Mouse (Mus musculus) G1E (cell line): Measurements from ENCODE around the gene C1qtnf5. TPM values are rescaled to one million over a fixed set of nuclear protein-coding genes. Genes with fewer than 3 reads are reported as not detected.

Source experiments
- ATAC-seq: 2 replicates; pipeline ENCODE4 v1.8.0; 2016; ENCODE audit warnings: mild to moderate bottlenecking; ENCODE audit not compliant: insufficient number of reproducible peaks, poor library complexity, low FRiP score, severe bottlenecking; ENCODE audit errors: extremely low read depth
- DNase-seq: peaks from one replicate; pipeline ENCODE4 v3.0.0; 2012; ENCODE audit warnings: low spot score
- H3K27me3 ChIP-seq: 2 replicates; pipeline ENCODE4 v1.6.1; 2012; ENCODE audit warnings: mild to moderate bottlenecking, low read length, inconsistent platforms; ENCODE audit not compliant: insufficient read depth
- H3K36me3 ChIP-seq: replicated peaks from 2 replicates; pipeline ENCODE3; 2012; ENCODE audit warnings: mild to moderate bottlenecking, inconsistent platforms
- H3K4me1 ChIP-seq: 2 replicates; pipeline ENCODE4 v1.6.1; 2012; ENCODE audit warnings: low read depth, low read length, inconsistent platforms, mixed read lengths; ENCODE audit not compliant: insufficient read depth
- H3K4me3 ChIP-seq: 2 replicates; pipeline ENCODE4 v1.5.1; 2012; ENCODE audit warnings: low read depth, mild to moderate bottlenecking, inconsistent platforms, low read length, moderate library complexity, mixed read lengths
- H3K9me3 ChIP-seq: replicated peaks from 2 replicates; pipeline ENCODE4 v1.6.1; 2012; ENCODE audit warnings: inconsistent platforms
- CTCF ChIP-seq: IDR thresholded peaks from 2 replicates; pipeline ENCODE4 v1.5.1; 2012; ENCODE audit warnings: low read depth, low read length, inconsistent platforms, mixed read lengths
- GATA1 ChIP-seq: IDR thresholded peaks from 2 replicates; pipeline ENCODE4 v1.6.1; 2012; ENCODE audit warnings: borderline replicate concordance, low read length, inconsistent platforms, mixed read lengths
- GATA2 ChIP-seq: IDR thresholded peaks from 2 replicates; pipeline ENCODE4 v1.6.1; 2012; ENCODE audit warnings: low read depth, low read length, inconsistent platforms, borderline replicate concordance
- POLR2AphosphoS5 ChIP-seq: IDR thresholded peaks from 2 replicates; pipeline ENCODE4 v1.6.1; 2012; ENCODE audit warnings: low read depth, low read length, inconsistent platforms; ENCODE audit not compliant: insufficient replicate concordance
- TAL1 ChIP-seq: conservative IDR thresholded peaks from 2 replicates; pipeline ENCODE4 v1.6.1; 2012; ENCODE audit warnings: low read depth, low read length, inconsistent platforms, mixed read lengths
- polyA plus RNA-seq: library from polyadenylated mRNA; stranded (reverse); fragments of >175 nt; gene quantifications from 2 replicates; pipeline ENCODE4 v1.2.3, GENCODE M21; 2012
- total RNA-seq, 2 experiments: library from RNA; stranded (forward) in 1 of 2; stranded (reverse) in 1 of 2; fragments of 200-1000 nt in 1 of 2; fragments of >200 nt in 1 of 2; fragmentation: Nextera tagmentation in 1 of 2; gene quantifications; 2 replicates each; pipeline ENCODE4 v1.2.3; 2014 to 2017

Gene C1qtnf5
- total and polyA plus RNA-seq, 3 experiments, result 0.21 TPM; not detected in 2

- H3K4me1 ChIP-seq, result peaks cover 29% of the 10 kb centered on the region
- no peaks in the 10 kb centered on the region for H3K9me3 ChIP-seq
- peaks cover 24% of the 10 kb centered on the region for H3K27me3 ChIP-seq
- peaks cover 8% of the 10 kb centered on the region for H3K36me3 ChIP-seq
- ATAC-seq (no peak), DNase-seq (no peak)
- TF ChIP-seq GATA2, result no peak
- peak; percentile 17 for TF ChIP-seq CTCF
- no peak for TF ChIP-seq TAL1
- no peak overlapping the region for H3K4me3 ChIP-seq
These were observed 32.4 kb upstream of the C1qtnf5 start for GRCm38 (mm10) chr9:44074395-44075275.

GRCm38 (mm10) chr9:44075276-44075995 is 31.6 kb upstream of the C1qtnf5 start:
- TF ChIP-seq CTCF (no peak), GATA1 (no peak), TAL1 (no peak), POLR2AphosphoS5 (no peak), GATA2 (no peak)
- no peak overlapping the region for H3K4me3 ChIP-seq
- H3K36me3 ChIP-seq, result peaks cover 8% of the 10 kb centered on the region
- DNase-seq (no peak), ATAC-seq (no peak)
- peaks cover 30% of the 10 kb centered on the region for H3K4me1 ChIP-seq
- H3K9me3 ChIP-seq, result no peaks in the 10 kb centered on the region
- peaks cover 20% of the 10 kb centered on the region for H3K27me3 ChIP-seq

DNA sequence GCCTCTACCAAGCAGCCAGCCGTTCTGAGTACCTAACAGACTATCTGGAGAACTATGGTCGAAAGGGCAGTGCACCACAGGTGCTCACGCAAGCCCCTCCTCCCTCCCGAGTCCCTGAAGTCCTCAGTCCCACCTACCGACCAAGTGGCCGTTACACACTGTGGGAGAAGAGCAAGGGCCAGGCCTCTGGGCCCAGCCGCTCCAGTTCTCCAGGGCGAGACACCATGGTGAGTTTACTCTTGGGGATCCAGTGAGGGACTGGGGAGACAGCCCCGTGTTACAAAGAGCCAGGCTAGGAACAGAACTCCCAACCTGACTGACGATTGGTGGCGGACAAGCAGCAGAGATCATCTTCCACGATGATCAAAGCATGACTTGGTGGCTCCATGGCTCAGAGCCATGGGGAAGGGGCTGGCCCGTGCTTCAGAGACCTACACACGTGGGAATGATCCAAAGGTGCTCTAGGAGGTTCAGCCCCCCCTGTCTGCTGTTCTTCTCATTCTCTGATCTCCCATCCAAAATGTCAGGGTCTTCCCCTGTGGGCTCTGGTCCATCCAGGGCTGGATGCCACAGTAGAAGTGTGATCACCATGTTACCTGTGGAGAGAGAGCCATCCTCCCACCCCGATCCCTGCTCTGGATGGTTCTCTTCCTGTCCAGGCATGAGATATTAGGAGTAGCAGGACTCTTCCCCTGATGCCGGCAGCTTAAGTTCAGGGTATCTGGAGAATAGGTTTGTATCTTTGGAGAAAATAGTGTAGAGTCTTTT is 30.9 kb upstream of the C1qtnf5 start:
- Histone ChIP-seq H3K36me3 (peaks cover 8% of the 10 kb centered on the region), H3K9me3 (no peaks in the 10 kb centered on the region), H3K4me3 (no peak overlapping the region), H3K27me3 (peaks cover 18% of the 10 kb centered on the region), H3K4me1 (peaks cover 28% of the 10 kb centered on the region)
- no peak for ATAC-seq
- TF ChIP-seq TAL1, result no peak
- TF ChIP-seq GATA1, result no peak
- no peak for TF ChIP-seq GATA2
- TF ChIP-seq POLR2AphosphoS5, result no peak
- no peak for TF ChIP-seq CTCF
- no peak for DNase-seq

DNA sequence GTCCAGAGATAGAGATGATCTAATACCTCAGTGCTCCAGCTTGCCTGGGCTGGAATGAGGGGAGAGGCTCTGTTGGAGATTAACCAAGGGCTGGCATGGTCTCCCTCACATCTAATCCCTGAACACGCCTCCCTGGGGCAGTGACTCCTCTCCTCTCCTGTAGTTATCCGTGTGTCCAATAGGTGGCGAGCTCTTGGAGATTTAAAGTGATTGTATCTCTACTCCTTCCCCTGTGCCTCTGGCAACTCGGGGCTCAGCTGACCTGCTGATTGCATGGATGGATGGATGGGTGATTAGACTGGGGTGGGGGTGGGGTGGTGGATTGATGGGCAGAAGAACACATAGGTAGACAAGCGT is 30.3 kb upstream of the C1qtnf5 start:
- Histone ChIP-seq H3K9me3 (no peaks in the 10 kb centered on the region), H3K27me3 (peaks cover 16% of the 10 kb centered on the region), H3K4me3 (no peak overlapping the region), H3K4me1 (peaks cover 26% of the 10 kb centered on the region), H3K36me3 (peaks cover 8% of the 10 kb centered on the region)
- peak; percentile 50; the same call in 1 of the 2 replicates for TF ChIP-seq CTCF
- TF ChIP-seq GATA2, result no peak
- TF ChIP-seq GATA1, result no peak
- peak; percentile 55; the same call in 1 of the 2 replicates for ATAC-seq
- DNase-seq, result peak; percentile 74

DNA sequence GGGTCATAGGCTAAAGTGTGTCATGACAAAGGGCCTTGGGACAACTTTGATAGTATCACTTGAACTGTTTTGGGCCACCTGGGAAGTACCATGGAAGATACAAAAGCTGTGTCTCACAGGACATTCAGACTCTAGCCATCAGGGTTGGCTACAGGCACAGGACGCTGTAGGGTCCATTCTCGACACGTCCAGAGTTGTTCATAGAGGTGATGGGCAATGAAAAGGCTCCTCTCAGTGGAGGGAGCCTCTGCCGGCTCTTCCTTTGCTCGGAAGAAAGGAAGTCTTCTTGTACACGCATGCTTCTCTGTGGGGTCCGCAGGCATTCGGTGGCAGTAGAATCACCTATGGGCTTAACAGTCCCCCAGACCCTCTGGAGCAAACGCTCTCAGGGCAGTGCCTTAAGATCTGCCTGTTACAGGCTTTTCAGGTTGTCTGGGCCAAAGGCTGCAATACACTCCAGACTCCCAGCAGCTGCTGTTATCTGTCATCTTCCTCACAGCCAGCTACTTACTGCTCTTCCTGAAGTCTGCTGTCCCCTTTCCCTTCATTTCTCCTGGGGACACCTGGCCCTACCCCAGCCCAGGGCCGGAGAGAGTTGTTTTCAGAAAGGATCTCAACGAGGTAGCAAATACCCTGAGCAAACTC is 29.7 kb upstream of the C1qtnf5 start:
- ATAC-seq (no peak), DNase-seq (no peak)
- peaks cover 22% of the 10 kb centered on the region for H3K4me1 ChIP-seq
- TF ChIP-seq GATA2, result no peak
- no peak for TF ChIP-seq CTCF
- TF ChIP-seq GATA1, result no peak
- no peak for TF ChIP-seq POLR2AphosphoS5
- TF ChIP-seq TAL1, result no peak
- no peaks in the 10 kb centered on the region for H3K9me3 ChIP-seq
- peaks cover 10% of the 10 kb centered on the region for H3K27me3 ChIP-seq
- peaks cover 8% of the 10 kb centered on the region for H3K36me3 ChIP-seq
- H3K4me3 ChIP-seq, result no peak overlapping the region
